In genomic region chr9:72810607-72811006, GRCm38 (mm10) we compare ENCODE assay signal across 22 mouse cellular contexts. TPM values are rescaled to one million over a fixed set of nuclear protein-coding genes. Genes with fewer than 3 reads are reported as not detected.
DNase-seq lines count a peak whose midpoint lies in the region; ATAC-seq and TF ChIP-seq lines count a peak whose summit lies in the region.
"Had no signal": no experiment of that assay in that cellular context is flagged by ENCODE, and none has a peak within 500 bp of the region (broad histone marks: within the 10 kb centered on the region; RNA-seq: fewer than 3 reads in every experiment).

No protein-coding gene starts in this region.

- H3K27me3 ChIP-seq in hindbrain, embryonic 10.5 days (ENCODE audit: insufficient read depth, poor library complexity, severe bottlenecking) = no peaks in the 10 kb centered on the region
- H3K27me3 ChIP-seq in hindbrain, embryonic 13.5 days = peaks cover 16% of the 10 kb centered on the region
- no peaks in the 10 kb centered on the region for H3K27me3 ChIP-seq in midbrain, embryonic 11.5 days (ENCODE audit: control insufficient read depth, insufficient read depth, low read length)
- H3K27me3 ChIP-seq in midbrain, embryonic 13.5 days = peaks cover 20% of the 10 kb centered on the region
- H3K27me3 ChIP-seq in intestine, embryonic 15.5 days (replicated peaks) = no peaks in the 10 kb centered on the region; the same call in 1 of the 2 replicates
- H3K27me3 ChIP-seq in lung, postnatal 0 days (replicated peaks; ENCODE audit: insufficient read depth, low read length) = peaks cover 14% of the 10 kb centered on the region; the same call in 1 of the 2 replicates
- H3K27me3 ChIP-seq: heart, embryonic 15.5 days; Patski had no signal

- no peak for ATAC-seq in hindbrain, embryonic 13.5 days (ENCODE audit: low FRiP score)
- no peak for ATAC-seq in midbrain, embryonic 11.5 days (ENCODE audit: low FRiP score)
- no peak for ATAC-seq in midbrain, embryonic 13.5 days
- ATAC-seq in intestine, embryonic 15.5 days = peak; percentile 79
- ATAC-seq in lung, postnatal 0 days = no peak
- ATAC-seq: forebrain, embryonic 16.5 days; Patski had no signal

- H3K4me3 ChIP-seq in hindbrain, embryonic 10.5 days = peak overlapping the region; percentile 97
- no peak overlapping the region for H3K4me3 ChIP-seq in hindbrain, embryonic 13.5 days
- no peak overlapping the region for H3K4me3 ChIP-seq in midbrain, embryonic 11.5 days (ENCODE audit: low read depth, low read length)
- no peak overlapping the region for H3K4me3 ChIP-seq in midbrain, embryonic 13.5 days (replicated peaks)
- H3K4me3 ChIP-seq in intestine, embryonic 15.5 days (replicated peaks) = no peak overlapping the region
- no peak overlapping the region for H3K4me3 ChIP-seq in lung, postnatal 0 days (ENCODE audit: low read depth, low read length)
- H3K4me3 ChIP-seq: gastrocnemius, adult 2 months; heart, embryonic 15.5 days; limb, embryonic 13.5 days; midbrain, embryonic 12.5 days had no signal

- H3K27ac ChIP-seq in hindbrain, embryonic 10.5 days = peak overlapping the region; percentile 100
- no peak overlapping the region for H3K27ac ChIP-seq in hindbrain, embryonic 13.5 days
- no peak overlapping the region for H3K27ac ChIP-seq in midbrain, embryonic 11.5 days (ENCODE audit: low read depth, low read length)
- H3K27ac ChIP-seq in midbrain, embryonic 13.5 days = no peak overlapping the region
- H3K27ac ChIP-seq in intestine, embryonic 15.5 days = no peak overlapping the region
- H3K27ac ChIP-seq in lung, postnatal 0 days (ENCODE audit: low read length) = no peak overlapping the region
- H3K27ac ChIP-seq: gastrocnemius, adult 2 months; heart, embryonic 15.5 days; limb, embryonic 13.5 days; macrophage; midbrain, embryonic 12.5 days had no signal

- H3K4me2 ChIP-seq in hindbrain, embryonic 13.5 days = no peak overlapping the region
- 0 out of 2 replicates have a peak overlapping the region, but pooled peaks have one; percentile 6 for H3K4me2 ChIP-seq in midbrain, embryonic 11.5 days
- no peak overlapping the region for H3K4me2 ChIP-seq in midbrain, embryonic 13.5 days (replicated peaks)
- H3K4me2 ChIP-seq in intestine, embryonic 15.5 days (replicated peaks) = no peak overlapping the region
- no peak overlapping the region for H3K4me2 ChIP-seq in lung, postnatal 0 days (replicated peaks; ENCODE audit: low read depth, low read length)
- H3K4me2 ChIP-seq: heart, embryonic 15.5 days; limb, embryonic 13.5 days; midbrain, embryonic 12.5 days had no signal

- no peak for TF ChIP-seq CTCF in lung, postnatal 0 days (IDR thresholded peaks at IDR 0.05)

- DNase-seq in hindbrain, embryonic 10.5 days (ENCODE audit: low spot score) = no peak
- DNase-seq in midbrain, embryonic 11.5 days (ENCODE audit: low spot score, missing footprints) = no peak
- no peak for DNase-seq in lung, postnatal 0 days (ENCODE audit: low spot score)
- DNase-seq in natural killer cell, adult 2 months (ENCODE audit: low spot score in 2 of 2) = no peak
- DNase-seq: adrenal gland, postnatal 25 days; cerebellum, adult 11 months; cerebellum, postnatal 10 days; gastrocnemius, adult 2 months; heart, postnatal 4 days; lung, adult 2 months; spleen, adult 18-20 months; thymus, adult 18-20 months; thymus, postnatal 4 days had no signal

- peaks cover 89% of the 10 kb centered on the region for H3K4me1 ChIP-seq in hindbrain, embryonic 10.5 days (replicated peaks)
- H3K4me1 ChIP-seq in hindbrain, embryonic 13.5 days (replicated peaks) = peaks cover 17% of the 10 kb centered on the region
- peaks cover 47% of the 10 kb centered on the region for H3K4me1 ChIP-seq in midbrain, embryonic 11.5 days (ENCODE audit: control insufficient read depth, insufficient read depth, low read length)
- peaks cover 26% of the 10 kb centered on the region for H3K4me1 ChIP-seq in midbrain, embryonic 13.5 days (replicated peaks)
- H3K4me1 ChIP-seq in intestine, embryonic 15.5 days (replicated peaks) = peaks cover 11% of the 10 kb centered on the region; the same call in 1 of the 2 replicates
- H3K4me1 ChIP-seq in lung, postnatal 0 days (ENCODE audit: insufficient read depth, low read depth, low read length) = no peaks in the 10 kb centered on the region

- WGBS in hindbrain, embryonic 10.5 days = 60% methylated on average over 5 of the region's 5 CpGs
- WGBS in hindbrain, embryonic 13.5 days = 69% methylated on average over 5 of the region's 5 CpGs
- WGBS in midbrain, embryonic 11.5 days = 64% methylated on average over 5 of the region's 5 CpGs
- 67% methylated on average over 5 of the region's 5 CpGs for WGBS in midbrain, embryonic 13.5 days
- 55% methylated on average over 5 of the region's 5 CpGs for WGBS in intestine, embryonic 15.5 days
- WGBS in lung, postnatal 0 days = 61% methylated on average over 5 of the region's 5 CpGs

- H3K36me3 ChIP-seq in hindbrain, embryonic 10.5 days = peaks cover 43% of the 10 kb centered on the region
- H3K36me3 ChIP-seq in hindbrain, embryonic 13.5 days = no peaks in the 10 kb centered on the region
- H3K36me3 ChIP-seq in midbrain, embryonic 11.5 days (ENCODE audit: control insufficient read depth, insufficient read depth, low read length) = no peaks in the 10 kb centered on the region
- H3K36me3 ChIP-seq in midbrain, embryonic 13.5 days = no peaks in the 10 kb centered on the region
- H3K36me3 ChIP-seq in intestine, embryonic 15.5 days = no peaks in the 10 kb centered on the region
- H3K36me3 ChIP-seq in lung, postnatal 0 days (ENCODE audit: insufficient read depth, low read length) = no peaks in the 10 kb centered on the region
- H3K36me3 ChIP-seq: heart, embryonic 15.5 days; limb, embryonic 13.5 days; midbrain, embryonic 12.5 days had no signal

- H3K9me3 ChIP-seq in hindbrain, embryonic 10.5 days = no peaks in the 10 kb centered on the region
- no peaks in the 10 kb centered on the region for H3K9me3 ChIP-seq in hindbrain, embryonic 13.5 days
- no peaks in the 10 kb centered on the region for H3K9me3 ChIP-seq in midbrain, embryonic 11.5 days (ENCODE audit: control insufficient read depth, low read length)
- H3K9me3 ChIP-seq in midbrain, embryonic 13.5 days = no peaks in the 10 kb centered on the region
- H3K9me3 ChIP-seq in intestine, embryonic 15.5 days = no peaks in the 10 kb centered on the region
- no peaks in the 10 kb centered on the region for H3K9me3 ChIP-seq in lung, postnatal 0 days (ENCODE audit: low read length)
- H3K9me3 ChIP-seq: heart, embryonic 15.5 days; limb, embryonic 13.5 days; midbrain, embryonic 12.5 days had no signal

- no peak for TF ChIP-seq EP300 in lung, postnatal 0 days (IDR thresholded peaks at IDR 0.05)

- H3K9ac ChIP-seq in hindbrain, embryonic 13.5 days = no peak overlapping the region
- H3K9ac ChIP-seq in midbrain, embryonic 11.5 days (ENCODE audit: low read length) = peak overlapping the region; percentile 9; the same call in 1 of the 2 replicates
- no peak overlapping the region for H3K9ac ChIP-seq in midbrain, embryonic 13.5 days (replicated peaks)
- H3K9ac ChIP-seq in intestine, embryonic 15.5 days = no peak overlapping the region
- no peak overlapping the region for H3K9ac ChIP-seq in lung, postnatal 0 days (replicated peaks; ENCODE audit: low read depth)
- H3K9ac ChIP-seq: heart, embryonic 15.5 days; limb, embryonic 13.5 days; midbrain, embryonic 12.5 days had no signal

RNA-seq across cellular contexts. Expression of gene Prtg, which starts 3.9 kb away (rescaled TPM):
- polyA plus RNA-seq in hindbrain, embryonic 10.5 days (2016; fragmentation: Nextera tagmentation; extraction: Ambion mirVana) = 7.6 and 19.9 TPM in 2 replicates
- 0.72 and 0.74 TPM in 2 replicates for polyA plus RNA-seq in hindbrain, embryonic 13.5 days (2015; fragmentation: Nextera tagmentation; extraction: Ambion mirVana)
- polyA plus RNA-seq in midbrain, embryonic 11.5 days (2014; fragmentation: Nextera tagmentation; extraction: Ambion mirVana) = 5.1 and 6.2 TPM in 2 replicates
- polyA plus RNA-seq in midbrain, embryonic 13.5 days (2015; fragmentation: Nextera tagmentation; extraction: Ambion mirVana) = 0.63 and 0.77 TPM in 2 replicates
- polyA plus RNA-seq in intestine, embryonic 15.5 days (2015; fragmentation: Nextera tagmentation; extraction: Ambion mirVana) = 0.40 and 0.52 TPM in 2 replicates
- 0.04 and 0.10 TPM in 2 replicates for polyA plus RNA-seq in lung, postnatal 0 days (2015; fragmentation: Nextera tagmentation; extraction: Ambion mirVana)
- polyA plus RNA-seq: macrophage had no signal
